Mouse (Mus musculus): ENCODE data around the gene Haus8.
"Not testable (repeated sequence)": the region's sequence is repeated elsewhere in the genome, so short reads cannot be mapped to it uniquely, and the experiment has no call there.

Gene Haus8

DNA sequence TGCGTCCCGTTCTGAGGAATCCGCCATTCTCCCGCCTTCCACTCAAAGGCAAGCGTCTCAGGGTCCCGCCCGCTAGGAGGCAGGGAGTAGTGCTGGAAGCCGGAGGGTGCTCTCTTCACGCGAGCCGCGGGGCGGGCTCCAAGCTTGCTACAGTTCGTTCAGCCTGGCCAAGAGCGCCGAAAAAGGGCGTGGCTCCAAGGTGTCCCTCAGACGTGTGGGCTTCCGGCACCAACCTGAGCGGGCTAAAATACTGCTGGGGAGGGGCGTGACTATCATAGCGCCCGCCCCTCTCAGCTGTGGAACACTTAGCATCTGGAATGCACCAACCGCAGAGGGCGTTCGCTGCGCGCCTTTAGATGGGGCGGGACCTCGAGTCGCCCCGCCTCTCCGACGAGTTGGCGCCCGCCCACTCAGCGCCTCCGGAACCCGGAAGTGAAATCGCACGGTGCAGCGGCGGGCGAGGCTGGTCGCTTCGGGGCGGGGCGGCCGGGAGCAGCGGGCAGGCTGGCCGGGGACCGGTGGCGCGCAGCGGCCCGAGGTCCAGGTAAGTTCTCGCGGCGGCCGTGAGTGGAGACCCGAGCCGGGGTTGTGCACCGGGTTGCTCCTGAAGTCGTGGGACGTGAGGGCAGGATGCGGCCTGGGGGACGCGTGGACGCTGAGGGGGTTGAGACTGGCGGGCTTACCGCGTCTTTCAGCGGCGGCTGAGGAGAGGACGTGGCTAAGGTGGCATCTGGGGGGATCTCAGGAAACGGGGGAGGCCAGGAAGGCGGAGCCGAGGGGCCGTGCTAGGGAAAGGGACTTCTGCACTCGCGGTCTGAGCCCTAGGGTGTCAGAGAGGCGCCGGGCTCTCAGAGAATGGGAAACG is at the start of gene Haus8, which contains the start of gene Myo9b:
TSS of gene Haus8 (minus strand) at position 649 of the 865 bp plus-strand sequence.
TSS of gene Myo9b (plus strand) at position 429 of the 865 bp plus-strand sequence.
- DNase-seq: peak; percentile 99

DNA sequence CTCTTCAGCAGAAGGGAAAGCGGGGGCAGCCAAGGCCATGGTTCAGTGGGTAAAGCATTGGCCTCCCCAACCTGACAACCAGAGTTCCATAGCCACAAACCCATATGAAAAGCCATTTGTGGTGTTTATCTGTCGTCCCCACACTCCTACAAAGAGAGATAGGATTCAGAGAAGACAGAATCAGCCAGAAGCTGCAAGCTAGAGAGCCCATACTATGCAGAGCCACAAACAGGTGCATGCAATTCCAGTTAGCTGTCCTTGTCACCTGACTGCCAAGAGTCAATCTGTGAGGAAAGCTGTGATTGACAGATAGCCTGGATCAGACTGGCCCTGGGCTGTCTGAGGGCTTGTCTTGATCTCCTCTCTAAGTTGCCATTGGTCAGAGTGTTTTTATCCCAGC is 47.0 kb upstream of the Haus8 start:
- DNase-seq: not testable (repeated sequence)

DNA sequence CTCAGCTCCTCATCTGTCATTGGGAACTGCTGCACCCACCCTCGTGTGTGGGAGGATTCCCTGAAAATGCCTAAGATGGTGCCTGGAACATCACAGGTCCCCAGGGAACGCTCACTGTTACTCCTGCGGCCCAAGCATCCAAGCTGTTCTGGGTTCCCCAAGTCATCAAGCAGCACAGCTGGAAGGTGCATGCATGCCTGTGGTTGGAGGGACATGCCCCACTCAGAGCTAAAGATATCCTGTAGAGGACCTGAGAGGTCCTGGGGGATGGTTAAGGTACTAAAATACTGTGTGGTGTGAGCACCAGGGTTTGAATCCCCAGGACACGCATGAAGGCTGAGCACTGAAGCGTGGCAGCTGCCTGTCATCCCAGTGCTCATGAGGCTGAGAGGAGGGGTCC is 45.9 kb upstream of the Haus8 start:
- not testable (repeated sequence) for DNase-seq

DNA sequence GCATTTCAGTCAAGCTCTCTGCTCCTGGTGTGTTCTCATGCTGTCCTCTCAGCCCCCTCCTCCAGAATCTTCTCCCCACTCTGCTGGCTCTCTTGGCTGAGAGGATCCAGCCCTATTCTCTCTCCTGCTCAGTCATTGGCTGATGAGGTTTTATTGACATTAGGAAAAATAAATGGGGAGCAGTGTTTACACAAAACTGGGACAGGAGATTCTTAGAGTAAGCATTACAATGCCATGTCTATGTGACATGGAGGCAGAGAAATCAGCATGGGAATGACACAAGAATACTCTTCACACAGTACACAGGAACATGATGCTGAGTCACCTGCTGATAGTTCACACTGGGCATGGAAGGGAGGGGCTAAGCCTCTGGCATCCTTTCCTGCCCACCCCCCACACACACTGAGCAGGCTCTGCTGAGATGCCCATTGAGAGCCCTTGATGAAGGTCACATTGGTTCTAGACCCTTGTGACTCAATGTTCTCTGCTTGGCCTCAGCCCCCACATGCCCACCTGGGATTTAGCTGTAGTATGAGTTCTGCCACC is 43.8 kb upstream of the Haus8 start:
- no peak for DNase-seq

DNA sequence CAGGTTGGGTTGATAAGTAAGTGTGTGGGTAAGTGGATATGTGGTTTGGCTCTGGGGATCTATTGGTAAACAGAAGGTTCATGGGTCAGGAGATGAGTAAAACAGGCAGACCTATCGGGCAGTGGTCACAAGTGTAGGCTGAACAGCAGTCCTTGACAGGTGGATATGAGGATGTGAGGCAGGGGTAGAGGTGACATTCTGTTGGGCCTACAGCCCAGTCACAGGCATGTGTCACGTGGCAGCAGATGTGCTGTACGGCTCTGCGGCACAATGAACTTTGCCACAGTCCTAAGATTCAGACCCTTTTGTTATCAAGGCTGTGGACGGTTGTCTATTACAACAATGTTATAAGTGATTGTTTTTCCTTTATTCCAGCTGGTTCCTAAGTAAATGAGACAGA is 43.2 kb upstream of the Haus8 start:
- DNase-seq: no peak

DNA sequence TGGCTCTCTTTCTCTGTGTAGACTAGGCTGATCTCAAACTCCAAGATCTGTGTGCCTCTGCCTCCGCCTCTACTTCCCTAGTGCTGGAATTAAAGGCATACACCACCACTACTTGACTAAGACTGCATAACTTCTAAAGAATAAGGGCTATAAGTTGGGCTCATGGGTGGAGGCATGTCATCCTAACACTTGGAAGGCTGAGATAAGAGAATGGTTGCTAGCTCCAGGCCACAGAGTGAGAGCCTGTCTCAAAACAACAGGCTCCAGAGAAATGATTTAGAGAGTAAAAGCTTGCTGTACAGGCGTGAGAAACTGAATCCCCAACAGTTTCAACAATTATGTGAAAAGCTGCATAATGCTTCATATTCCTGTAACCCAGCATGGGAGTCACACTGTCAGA is 41.2 kb upstream of the Haus8 start:
- no peak for DNase-seq

DNA sequence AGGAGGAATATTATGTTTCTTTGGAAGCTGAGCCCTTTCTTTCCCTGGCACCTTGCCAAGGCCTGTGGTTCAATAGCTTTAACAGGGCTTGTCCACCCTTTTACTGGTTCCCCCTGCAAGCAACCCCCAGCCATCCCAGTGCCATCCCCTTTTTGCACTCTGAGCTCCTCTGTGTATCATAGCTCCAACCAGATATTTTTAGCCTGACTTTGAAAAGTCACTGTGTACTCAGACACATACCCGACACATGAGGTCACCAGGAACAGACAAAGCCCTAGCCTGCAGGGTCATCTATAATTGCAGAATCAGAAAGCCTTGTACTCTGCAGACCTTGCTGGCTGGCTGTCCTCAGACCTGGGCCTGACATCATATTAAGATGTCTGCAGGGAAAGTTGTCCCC is 40.0 kb upstream of the Haus8 start:
- DNase-seq: peak; percentile 8

DNA sequence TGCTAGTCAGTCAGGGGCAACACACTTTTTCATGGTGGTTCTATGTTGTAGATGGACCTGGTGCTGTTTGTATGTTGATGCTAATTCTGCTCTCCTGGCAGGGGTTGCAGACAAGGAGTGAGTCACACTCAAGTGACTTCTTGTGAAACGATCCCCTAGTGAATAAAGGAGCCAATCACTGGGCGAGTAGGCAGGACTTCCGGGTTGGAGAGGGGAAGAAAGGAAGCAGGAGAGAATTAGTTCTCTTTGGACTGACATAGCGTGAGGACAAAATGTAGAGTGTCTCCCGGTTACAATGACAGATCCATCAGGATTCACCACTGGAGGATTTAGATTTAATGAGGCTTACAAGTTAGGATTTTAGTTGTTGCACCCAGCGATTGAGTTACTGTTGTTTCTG is 37.7 kb upstream of the Haus8 start:
- DNase-seq: no peak

DNA sequence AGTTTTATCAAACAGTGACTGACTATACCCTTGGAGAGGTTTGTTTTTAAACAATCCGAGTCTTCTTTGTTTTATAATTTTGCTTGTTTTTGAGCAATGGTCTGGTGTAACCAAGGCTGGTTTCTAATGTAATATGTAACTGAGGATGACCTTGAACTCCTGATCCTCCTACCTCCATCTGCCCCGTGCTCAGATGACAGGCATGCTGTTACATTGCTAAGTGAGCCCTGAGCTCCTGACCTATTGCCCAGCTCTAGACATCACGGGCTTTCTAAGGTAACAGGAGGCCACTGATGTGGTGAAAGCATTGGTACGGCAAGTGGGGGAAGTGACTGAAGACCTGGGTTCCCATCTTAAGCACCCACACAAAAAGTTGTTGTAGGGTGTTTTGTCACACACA is 35.2 kb upstream of the Haus8 start:
- DNase-seq: no peak

DNA sequence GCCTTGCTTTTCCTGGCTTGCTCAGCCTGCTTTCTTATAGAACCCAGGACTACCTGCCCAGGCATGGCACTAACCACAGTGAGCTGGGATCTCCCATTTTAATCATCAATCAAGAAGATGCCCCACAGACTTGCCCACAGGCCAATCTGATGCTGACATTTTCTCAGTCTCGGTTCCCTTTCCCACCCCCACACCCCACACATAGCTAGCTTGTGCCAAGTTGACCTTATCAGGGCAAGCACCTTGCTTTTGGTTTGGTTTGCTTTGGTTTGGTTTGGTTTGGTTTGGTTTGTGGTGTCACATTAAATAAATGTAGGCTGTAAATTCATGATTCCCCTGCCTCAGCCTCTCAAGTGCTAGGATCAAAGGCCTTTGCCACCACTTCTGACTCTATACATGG is 34.6 kb upstream of the Haus8 start:
- DNase-seq: no peak

DNA sequence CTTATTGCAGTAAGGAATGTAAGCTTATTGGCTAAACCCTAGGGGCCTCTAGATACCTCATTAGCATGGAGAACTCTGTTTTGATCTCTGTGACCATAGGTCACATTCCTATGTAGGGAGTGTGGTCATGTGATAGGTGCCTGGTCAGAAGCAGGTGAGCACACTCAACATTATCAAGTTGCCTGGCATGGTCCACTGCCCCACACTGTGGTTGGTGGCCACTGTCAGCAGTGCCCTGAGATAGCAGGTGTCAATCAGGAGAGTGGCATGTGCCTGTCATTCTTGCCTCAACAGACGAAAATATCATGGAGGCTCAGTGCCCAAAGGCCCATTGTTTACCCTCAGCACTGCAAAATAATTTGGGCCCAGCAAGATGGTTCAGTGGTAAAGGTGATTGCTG is 33.3 kb upstream of the Haus8 start:
- DNase-seq: no peak

DNA sequence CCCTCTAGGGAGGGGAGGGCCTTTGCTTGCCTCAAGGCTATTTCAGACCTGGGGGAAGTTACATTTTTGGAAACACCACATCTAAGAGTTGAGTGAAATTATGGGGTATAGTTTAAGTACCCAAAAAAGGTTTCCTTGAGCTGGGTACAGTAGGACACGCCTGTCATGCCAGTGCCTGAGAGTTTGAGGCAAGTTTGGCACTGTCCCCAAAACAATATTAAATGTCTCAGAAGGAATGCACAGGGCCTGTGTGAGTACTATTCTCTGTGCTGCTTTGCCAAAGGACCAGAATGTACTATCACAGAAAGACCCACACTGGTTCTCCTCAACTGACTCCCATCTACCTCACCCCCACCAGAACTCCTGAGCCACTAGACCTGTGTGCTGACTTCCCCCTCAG is 30.9 kb upstream of the Haus8 start:
- no peak for DNase-seq

DNA sequence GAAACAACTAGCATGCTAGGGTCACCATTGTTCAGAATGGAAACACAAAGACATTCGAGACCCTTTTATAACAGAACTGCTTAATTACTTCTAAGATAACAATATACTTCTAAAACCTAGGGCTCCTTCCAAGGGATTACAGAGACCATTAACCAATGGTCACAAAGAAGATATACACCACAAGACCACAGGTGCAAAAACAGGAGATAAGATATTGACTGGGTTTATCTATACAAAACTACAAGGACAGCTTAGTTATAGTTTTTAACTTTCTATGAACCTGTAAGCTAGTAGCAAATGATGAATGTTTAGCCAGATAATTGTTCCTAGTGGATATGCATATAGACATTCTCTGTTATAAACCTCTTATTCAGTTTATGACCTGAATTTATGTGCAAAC is 30.1 kb upstream of the Haus8 start:
- DNase-seq: no peak

DNA sequence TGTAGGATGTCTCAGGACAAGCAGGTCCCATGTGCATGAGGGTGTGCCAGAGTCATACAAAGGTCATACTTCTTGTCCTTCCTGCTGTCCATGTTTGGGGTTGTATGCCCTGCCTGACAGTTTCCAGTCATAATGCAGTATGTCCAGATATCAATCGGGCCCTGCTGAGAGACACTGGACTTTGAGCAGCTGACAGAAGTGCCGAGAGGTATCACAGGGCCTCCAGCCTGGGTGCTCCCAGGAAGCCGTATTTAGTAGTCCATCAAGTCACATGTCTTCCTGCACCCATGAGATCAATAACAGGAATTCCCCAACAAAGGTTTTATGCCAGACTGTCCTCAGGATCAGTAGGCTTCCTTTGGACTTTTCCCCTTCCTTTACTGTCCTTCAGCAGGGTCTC is 27.0 kb upstream of the Haus8 start:
- DNase-seq: no peak

DNA sequence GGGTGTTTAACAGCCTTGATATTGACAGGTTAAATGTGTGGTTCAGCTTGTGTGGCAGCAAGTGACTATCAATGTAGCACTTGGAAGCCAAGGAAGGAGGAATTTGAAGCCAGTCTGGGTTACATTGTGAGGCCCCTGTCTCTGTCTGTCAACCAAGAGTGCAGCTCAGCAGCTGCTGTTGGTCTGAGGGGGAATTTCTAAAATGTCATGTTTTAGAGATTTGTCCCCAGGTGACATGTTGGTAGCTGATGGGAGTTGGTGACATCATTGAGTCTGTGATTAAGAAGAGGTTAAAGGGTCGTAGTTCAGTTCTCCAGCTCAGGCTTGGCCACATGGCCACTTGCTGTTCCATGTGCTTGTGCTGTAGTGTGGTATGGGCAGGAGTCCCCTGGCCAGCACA is 24.7 kb upstream of the Haus8 start:
- no peak for DNase-seq

DNA sequence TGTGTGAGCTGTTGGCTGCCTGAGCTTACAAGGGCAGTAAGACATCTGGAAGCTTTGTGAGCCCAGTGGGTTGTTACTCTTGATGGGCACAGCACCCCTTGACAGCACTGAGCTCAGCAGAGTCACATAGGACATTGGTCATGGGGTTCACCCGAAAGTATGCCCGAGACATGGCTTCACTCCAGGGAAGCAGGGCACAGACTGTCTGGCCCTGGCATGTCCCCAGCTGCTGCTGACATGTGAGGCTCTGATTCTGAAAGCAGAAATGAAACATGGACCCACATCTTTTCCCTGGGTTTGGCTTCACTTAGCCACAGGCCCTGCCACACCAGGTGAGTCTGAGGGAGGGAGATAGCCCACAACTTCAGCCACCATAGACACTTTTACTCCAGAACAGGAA is 24.1 kb upstream of the Haus8 start:
- no peak for DNase-seq

DNA sequence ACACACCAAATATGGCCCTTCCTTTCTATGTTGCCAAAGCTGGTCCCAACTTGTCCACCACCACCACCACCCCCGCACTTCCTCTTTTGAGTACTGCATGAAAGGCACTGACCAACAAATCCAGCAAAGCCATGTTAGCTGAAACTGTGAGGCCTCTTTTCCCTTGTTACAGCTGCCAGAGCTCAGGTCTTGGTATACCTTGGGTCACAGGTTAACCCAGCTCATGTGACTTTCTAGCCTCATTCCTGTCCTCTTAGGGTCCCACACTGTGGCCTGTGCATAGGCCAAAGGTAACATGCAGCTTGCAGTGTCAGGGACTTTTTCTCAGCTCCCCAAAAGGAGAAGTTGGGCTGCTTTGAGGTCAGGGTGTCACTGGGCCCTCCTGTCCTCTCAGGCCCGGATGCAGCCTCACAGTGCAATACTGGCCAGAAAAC is 23.5 kb upstream of the Haus8 start:
- no peak for DNase-seq

DNA sequence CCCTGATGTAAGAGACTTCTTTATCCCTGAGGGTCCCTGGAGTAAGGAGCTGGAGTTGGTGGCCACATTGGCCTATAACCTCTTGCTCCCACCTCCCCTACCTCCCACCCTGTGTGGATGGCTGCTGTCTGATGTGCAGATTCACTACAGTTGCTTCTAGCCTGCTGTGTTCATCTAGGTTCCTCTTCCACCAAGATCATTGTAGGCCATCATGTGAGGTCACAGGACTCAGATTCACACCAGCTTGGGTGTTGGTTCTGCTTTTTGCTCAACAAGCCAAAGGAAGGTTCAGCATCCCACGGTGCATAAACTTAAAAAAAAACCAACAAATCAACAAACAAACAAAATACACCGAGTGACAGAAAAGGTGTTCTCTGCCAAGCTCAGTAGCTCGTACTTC is 21.2 kb upstream of the Haus8 start:
- DNase-seq: not testable (repeated sequence)

DNA sequence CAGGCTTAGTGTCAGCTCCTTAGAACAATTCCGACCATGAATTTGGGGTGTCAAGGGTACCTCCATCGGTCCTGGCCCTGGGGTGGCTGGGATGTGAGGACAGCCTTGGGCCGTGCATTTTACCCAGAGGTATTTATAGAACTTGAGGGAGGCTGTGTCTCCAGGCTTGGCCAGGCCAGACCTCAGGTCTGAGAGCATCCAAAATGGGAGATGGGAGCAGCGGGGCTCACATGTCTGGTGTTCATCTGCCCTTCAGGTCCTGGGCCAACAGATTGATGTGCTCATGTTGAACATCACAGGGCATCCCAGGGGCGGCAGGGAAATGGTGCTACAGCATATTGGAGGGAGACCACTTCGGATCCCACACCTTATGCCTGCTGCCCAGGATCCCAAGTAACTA is 18.6 kb upstream of the Haus8 start:
- DNase-seq: no peak

DNA sequence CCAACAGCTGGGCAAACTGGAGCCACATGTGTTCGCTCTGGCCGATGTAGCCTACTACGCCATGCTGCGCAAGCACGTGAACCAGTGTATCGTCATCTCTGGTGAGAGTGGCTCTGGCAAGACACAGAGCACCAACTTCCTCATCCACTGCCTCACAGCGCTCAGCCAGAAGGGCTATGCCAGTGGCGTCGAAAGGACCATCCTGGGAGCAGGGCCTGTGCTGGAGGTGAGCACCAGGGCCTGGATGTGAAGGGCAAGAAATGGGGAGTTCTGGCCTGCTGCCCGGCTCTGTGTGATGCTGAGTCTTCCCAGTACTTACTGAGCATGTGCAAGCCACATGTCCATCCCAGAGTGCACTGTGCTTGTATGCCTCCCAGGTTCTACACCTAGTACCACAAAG is 18.2 kb upstream of the Haus8 start:
- DNase-seq: no peak

DNA sequence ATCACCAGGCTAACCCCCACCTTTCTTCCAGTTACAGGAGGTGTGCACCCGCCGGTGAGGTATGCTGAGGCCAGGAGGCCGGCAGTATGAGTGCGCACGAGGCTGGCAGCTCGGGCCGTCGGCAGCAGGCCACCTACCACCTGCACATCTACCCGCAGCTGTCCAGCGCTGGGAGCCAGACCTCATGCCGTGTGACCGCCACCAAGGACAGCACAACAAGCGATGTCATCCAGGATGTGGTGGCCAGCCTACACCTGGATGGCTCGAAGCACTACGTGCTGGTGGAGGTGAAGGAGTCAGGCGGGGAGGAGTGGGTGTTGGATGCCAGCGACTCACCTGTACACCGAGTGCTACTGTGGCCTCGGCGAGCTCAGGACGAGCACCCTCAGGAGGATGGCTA is 17.5 kb upstream of the Haus8 start:
- no peak for DNase-seq

DNA sequence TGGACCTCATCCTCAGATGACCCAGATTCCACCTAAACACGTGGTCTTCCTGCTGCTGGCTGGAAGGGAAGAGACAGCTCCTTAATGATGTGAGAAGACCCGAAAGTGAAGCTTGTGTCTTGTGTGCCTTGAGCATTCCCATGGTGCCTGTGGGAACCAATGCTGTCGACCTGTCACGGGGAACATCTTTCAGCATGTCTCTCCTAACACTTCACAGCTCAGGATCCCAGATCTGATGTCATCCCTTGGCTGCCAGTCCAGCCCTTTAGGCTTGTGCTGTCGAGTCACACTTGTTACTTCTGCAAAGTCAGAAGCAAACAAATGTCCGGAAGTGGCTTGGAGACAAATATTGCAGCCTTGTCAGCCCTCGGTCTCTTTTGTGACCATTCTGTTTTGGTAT is 16.4 kb upstream of the Haus8 start:
- DNase-seq: no peak

DNA sequence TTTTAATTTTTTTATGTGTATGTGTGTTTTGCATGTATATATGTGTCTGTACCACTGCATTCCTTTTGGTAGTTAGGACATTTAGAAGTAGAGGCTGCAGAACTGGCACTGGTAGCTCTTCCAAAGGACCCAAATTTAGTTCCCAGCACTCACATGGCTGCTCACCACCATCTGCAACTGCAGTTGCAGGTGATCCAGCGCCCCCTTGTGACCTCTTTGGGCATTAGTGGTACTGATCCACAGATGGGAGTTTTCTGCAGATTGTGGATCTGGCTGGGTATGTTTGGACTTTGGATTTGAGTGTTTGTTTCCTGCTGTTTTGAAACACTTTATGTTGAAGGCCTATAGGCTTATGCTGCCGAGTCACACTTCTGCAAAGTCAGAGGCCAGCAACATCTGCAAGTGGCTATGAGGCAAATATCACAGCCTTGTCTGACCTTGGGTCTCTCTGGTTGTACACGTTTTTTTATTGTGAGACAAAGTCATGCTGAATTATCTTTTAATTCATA is 15.8 kb upstream of the Haus8 start:
- no peak for DNase-seq

DNA sequence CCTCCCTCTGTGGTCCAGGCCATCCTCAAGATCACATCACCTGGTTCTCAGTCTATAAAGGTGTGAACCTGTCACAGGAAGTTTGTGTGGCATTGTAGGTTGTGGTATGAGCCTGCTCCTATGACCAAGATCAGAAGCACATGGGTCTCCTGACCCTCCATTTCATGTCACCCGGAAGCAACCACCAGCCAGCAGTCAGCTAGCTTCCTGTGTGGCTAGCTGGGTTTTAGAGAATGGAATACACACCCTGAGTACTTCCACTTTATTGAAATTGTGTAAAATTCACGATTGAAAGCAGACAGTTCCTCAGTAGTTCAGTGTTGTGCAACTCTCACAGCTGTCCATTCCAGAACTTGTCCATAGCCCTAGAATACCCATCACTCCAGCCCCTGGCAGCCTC is 13.5 kb upstream of the Haus8 start:
- DNase-seq: not testable (repeated sequence)

DNA sequence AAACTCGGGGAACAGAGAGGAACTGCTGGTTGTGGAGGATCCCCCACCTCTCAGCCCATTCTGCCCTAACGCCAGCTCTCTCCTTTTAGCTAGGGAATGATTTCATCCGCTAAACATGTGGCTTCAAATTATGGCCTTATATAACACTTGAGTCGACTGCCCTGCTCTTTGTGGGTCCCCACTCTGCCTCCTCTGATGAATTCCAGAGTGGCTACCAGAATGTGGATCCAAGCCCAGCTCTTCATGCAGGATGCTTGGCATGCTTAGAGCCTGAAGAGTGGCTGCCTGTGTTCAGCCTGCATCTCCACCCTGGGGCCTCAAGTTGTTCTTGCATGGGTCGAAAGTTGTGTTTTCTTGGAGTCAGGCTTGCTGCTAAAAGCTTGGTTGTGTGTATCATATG is 9.9 kb upstream of the Haus8 start:
- DNase-seq: no peak

Data from kidney, adult 18-20 months (tissue).